Mouse (Mus musculus) olfactory bulb, adult 2 months (tissue): Measurements from ENCODE around the gene Syt14. TPM values are rescaled to one million over a fixed set of nuclear protein-coding genes. Genes with fewer than 3 reads are reported as not detected.

Experiments used
- H3K27ac ChIP-seq: fragments of 200-500 bp; 2 replicates; pipeline ENCODE4 v1.5.1; 2012; ENCODE audit warnings: low read depth, low read length; ENCODE audit not compliant: insufficient read depth
- H3K4me1 ChIP-seq: fragments of 200-500 bp; 2 replicates; pipeline ENCODE4 v1.6.1; 2012; ENCODE audit warnings: low read length; ENCODE audit not compliant: control insufficient read depth, insufficient read depth
- H3K4me3 ChIP-seq: fragments of 200-500 bp; 2 replicates; pipeline ENCODE4 v1.5.1; 2012; ENCODE audit warnings: mild to moderate bottlenecking, low read depth, low read length, moderate library complexity; ENCODE audit not compliant: insufficient read depth
- CTCF ChIP-seq: fragments of 200-500 bp; IDR thresholded peaks from 2 replicates; pipeline ENCODE4 v1.5.1; 2012; ENCODE audit warnings: low read depth, mild to moderate bottlenecking, low read length, moderate library complexity; ENCODE audit not compliant: insufficient read depth
- POLR2A ChIP-seq: fragments of 200-500 bp; IDR thresholded peaks from 2 replicates; pipeline ENCODE4 v1.6.1; 2012; ENCODE audit warnings: mild to moderate bottlenecking, low read depth, low read length, moderate library complexity; ENCODE audit not compliant: insufficient read depth
- WGBS: fragments of 180-500 bp; shearing (Covaris S2); methylation state at CpG from one replicate; pipeline ENCODE4 v1.1.7; 2018; 5-methylcytosine and 5-hydroxymethylcytosine counted together
- polyA plus RNA-seq: library from polyadenylated mRNA; stranded (reverse); fragments of >200 nt; gene quantifications from 2 replicates; pipeline ENCODE4 v1.2.4, GENCODE M21; 2012; ENCODE audit warnings: low replicate concordance; ENCODE audit not compliant: missing spikeins, insufficient read depth, insufficient read length

The Syt14 gene
- polyA plus RNA-seq, 1 experiment = not detected

DNA sequence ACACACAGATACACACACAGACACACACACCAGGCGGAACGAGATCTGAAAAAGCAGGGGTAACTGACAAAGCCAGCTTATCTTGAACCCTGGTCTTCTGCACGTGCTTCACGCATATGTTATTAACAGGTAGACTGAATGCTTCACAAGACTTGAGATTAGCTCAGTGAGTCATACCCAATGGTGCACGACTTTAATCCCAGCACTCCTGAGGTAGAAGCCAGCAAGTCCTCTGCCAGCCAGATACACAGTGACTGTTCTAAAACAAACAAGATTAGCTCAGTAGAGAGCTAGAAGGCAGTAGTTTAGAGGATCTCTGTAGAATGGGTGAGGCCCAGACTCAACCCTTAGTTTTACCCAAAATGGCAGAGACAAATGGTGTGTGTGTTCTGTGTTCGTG lies 175.3 kb downstream of the Syt14 start:
- 81% methylated on average over 6 of the region's 6 CpGs for WGBS
- H3K4me1 ChIP-seq = peaks cover 20% of the 10 kb centered on the region
- TF ChIP-seq POLR2A = no peak
- TF ChIP-seq CTCF = no peak

DNA sequence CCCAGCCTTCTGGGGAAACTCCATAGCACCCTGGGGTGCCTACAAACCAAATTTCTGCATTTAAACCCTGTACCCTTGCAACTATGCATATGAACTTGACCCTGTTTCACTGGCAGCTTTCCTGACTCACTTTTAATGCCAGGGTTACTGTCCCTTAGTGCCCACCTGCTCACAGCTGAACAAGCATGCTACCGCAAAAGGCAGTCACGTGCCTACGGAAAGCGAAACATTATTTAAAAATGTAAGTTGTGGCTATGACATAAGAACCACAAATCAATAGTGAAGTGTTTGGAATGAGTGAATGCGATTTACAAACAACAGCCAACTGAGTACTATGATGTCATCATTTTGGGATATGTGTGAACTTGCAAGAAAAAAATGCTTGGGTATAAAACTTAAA lies 178.0 kb downstream of the Syt14 start:
- Histone ChIP-seq H3K4me3 (no peak overlapping the region), H3K4me1 (peaks cover 26% of the 10 kb centered on the region), H3K27ac (no peak overlapping the region)
- TF ChIP-seq POLR2A (no peak), CTCF (no peak)
- 92% methylated on average over 5 of the region's 5 CpGs for WGBS

More for the DNA sequence above, 175.3 kb downstream of the Syt14 start:
- Histone ChIP-seq H3K27ac (no peak overlapping the region), H3K4me3 (no peak overlapping the region)

DNA sequence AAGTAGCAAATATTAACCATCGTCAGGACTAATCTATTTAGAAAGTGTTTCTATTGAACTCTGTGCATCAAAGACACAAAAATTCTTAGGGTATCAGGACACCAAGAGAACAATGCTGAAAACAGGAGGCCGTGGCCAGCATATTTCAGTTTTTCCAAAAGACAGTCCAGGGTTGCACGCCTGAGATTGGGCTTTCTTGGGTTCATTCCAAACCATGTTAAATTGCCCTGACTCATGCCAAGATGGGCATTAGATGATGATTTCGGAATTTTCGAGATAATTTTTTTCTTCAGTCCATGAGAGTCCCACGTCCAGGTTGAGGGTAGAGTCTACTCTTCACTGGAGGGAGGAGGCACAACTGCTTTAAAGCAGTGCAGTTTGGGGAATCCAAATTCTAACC lies 178.6 kb downstream of the Syt14 start:
- WGBS = 67% methylated on average over 6 of the region's 6 CpGs
- TF ChIP-seq POLR2A (no peak), CTCF (no peak)
- no peak overlapping the region for H3K4me3 ChIP-seq
- peaks cover 26% of the 10 kb centered on the region for H3K4me1 ChIP-seq
- H3K27ac ChIP-seq = no peak overlapping the region

DNA sequence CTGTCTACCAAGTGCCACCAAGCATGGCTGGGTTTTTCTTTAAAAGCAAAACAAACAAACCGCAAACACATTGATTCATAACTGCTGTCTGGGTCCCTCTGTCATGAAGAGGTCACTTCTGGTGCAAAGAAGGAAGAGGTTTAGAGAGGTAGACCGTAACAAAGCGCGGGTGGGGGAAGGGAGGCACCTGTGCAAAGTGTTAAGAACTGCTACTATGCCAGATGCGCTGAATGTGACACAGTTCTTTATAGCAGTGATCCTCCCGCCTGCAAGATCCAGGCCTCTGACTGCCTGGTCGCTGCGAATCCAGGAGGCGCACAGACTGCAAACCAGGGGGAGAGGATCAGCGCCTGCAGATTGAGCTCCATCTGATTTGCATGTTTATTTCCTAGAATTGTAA lies 179.2 kb downstream of the Syt14 start:
- H3K4me3 ChIP-seq = no peak overlapping the region
- H3K4me1 ChIP-seq = peaks cover 25% of the 10 kb centered on the region
- peak overlapping the region; percentile 23; the same call in 1 of the 2 replicates for H3K27ac ChIP-seq
- WGBS = 41% methylated on average over 10 of the region's 10 CpGs
- TF ChIP-seq POLR2A (no peak), CTCF (no peak)

DNA sequence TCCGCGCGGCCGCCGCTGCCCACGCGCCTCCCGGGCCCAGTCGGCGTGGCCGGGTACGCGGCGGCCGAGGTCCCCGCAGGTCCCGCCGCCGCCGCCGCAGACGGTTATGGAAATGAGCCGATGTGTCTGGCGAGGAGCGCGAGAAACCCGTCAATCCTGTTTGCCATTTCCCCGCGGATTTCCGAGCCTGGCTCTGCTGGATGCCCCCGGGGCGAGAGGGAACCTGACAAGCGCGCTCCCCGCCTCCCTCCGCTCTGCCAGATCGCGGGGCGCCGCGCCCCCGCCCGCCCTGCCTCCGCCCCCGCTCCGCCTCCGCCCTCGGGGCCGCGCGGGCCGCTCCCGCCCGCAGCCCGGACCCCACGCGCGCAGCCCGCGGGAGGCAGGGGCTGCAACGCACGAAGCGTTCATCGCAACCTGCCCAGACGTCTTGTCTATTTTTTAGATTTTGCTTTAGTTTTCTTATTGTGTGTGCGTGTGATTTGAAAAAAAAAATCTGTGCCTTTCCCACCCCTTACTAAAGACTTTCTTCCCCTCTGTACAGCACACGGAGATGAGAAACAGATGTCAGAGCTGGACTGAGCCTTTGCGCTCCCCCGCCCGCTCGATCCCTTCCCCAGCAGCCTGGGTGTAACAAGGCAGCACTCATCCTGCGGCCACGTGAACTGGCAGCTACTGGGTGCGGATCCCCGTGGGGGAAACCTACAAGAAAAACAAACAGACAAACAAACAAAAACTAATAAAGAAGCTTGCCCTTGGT lies 179.9 kb downstream of the Syt14 start, which contains the start of gene Sertad4:
Gene Sertad4 (minus strand): TSS at position 283 of the 757 bp plus-strand sequence.
- Histone ChIP-seq H3K4me3 (peak within 1 kb of the TSS; percentile 73), H3K27ac (peak within 1 kb of the TSS; percentile 91), H3K4me1 (peaks cover 26% of the 10 kb centered on the region)
- 2% methylated on average over 75 of the region's 75 CpGs for WGBS
- peak; percentile 33; the same call in 1 of the 2 replicates for TF ChIP-seq POLR2A
- no peak for TF ChIP-seq CTCF

DNA sequence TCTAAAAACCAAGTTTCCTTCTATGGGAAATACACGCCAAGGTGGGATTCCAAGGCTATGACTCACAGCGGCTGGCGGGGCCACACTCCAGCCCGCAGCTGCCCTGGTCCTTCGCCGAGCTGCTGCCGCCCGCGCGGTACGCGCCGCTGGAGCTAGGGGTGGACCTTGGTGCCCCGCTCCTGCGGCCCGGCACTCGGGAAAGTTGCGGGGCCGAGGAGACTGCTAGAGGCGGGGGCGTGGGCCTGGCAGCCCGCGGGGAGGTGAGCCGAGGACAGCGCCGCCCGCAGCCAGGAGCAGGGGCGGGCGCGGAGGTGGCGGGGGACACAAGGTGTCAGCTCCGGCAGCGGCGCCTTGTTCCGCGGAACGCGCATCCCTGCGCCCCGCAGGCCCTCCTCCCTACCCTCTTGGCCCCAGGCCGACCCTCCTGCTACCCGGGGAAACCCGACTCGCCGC lies 180.7 kb downstream of the Syt14 start:
- WGBS = under 1% methylated on average over 45 of the region's 45 CpGs
- Histone ChIP-seq H3K4me1 (peaks cover 28% of the 10 kb centered on the region), H3K27ac (peak overlapping the region; percentile 91), H3K4me3 (peak overlapping the region; percentile 73)
- no peak for TF ChIP-seq POLR2A
- TF ChIP-seq CTCF = no peak

DNA sequence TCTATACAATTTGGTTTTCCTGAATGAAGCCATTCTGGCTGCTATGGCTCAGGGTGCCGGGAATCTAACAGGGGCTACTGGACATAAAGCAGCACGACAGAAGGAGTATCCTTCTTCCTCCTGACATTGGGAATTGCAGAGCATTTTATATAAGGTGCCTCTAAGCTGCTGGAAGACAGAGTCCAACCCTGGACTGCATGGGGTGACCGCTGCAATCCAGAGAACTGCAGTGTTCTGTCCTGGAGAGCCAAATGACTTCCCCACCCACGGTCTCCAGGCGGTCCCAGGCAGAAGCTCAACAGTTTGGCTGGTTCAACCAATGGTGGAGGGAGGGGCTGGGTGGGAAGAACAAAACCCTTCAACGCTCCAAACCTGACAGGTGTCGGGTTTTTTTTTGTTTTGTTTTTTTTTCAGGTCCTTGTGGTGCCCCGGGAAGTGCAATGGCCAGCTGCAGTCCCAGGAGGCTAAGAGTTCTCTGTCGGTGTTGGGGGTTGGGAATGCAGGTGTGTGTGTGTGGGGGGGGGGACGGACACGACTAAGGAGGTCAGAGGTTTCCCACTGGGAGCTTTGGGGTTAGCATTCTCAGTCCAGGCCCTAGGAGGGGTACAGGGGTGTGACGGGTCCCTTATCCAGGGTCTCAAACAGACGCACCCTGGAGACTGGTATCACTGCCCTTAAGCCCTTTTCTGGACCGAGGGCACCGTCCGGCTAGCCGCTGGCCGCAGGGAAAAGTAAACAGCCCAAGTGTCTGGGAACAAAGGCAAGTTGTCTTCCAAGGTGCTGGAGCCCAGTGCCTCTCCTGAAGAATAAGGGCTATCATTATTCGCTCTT lies 181.4 kb downstream of the Syt14 start:
- TF ChIP-seq POLR2A (no peak), CTCF (no peak)
- 12% methylated on average over 19 of the region's 19 CpGs for WGBS
- H3K4me3 ChIP-seq = peak overlapping the region; percentile 73
- H3K4me1 ChIP-seq = peaks cover 28% of the 10 kb centered on the region
- peak overlapping the region; percentile 91 for H3K27ac ChIP-seq

DNA sequence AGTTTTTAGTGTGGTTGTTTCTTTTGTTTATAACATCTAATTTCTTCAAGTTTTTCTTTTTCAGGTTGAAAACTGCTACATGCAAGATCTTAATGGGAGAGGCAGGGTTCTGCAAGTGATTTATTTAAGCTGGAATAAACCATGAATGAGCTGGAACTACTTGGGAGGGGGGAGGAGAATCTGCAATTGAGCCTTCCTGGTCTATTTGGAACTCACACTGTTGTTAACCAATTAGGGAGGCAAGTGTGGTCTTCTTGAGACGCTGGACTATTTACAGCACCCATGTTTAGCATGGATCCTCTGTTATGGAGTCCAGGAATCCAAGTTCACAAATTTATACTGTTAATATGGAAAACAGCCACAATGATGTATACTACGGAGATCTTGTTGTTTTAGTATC lies 182.1 kb downstream of the Syt14 start:
- no peak for TF ChIP-seq POLR2A
- no peak for TF ChIP-seq CTCF
- Histone ChIP-seq H3K4me3 (no peak overlapping the region), H3K4me1 (peaks cover 28% of the 10 kb centered on the region), H3K27ac (no peak overlapping the region)
- 37% methylated on average over 2 of the region's 2 CpGs for WGBS

DNA sequence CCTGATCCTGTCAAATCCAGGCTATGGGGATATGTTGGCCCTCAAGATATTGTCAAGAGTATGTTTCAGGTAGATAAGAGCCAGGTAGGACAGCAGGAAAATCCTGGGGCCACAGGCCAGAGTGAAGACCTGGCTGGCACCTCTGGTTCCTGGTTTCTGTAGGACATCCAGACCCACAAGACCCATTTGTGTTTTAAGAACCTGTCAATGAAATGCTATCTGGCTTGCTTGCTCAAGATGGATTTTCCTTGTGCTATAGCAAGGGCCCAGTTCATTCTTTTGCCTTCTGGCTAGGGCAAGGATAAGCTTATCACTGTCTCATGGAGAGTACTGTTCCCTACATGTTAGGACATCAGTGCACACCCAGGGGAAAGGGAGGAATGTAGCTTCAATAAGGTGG lies 183.5 kb downstream of the Syt14 start:
- Histone ChIP-seq H3K4me3 (no peak overlapping the region), H3K27ac (peak overlapping the region; percentile 16; the same call in 1 of the 2 replicates), H3K4me1 (peaks cover 28% of the 10 kb centered on the region)
- TF ChIP-seq POLR2A (no peak), CTCF (no peak)
